Mouse (Mus musculus) embryonic stem cell, embryonic (primary cell): Measurements from ENCODE around the gene Gm12886.

ENCODE experiments used
- CTCF ChIA-PET, 4 experiments: fragments of 300-600 bp in 2 of 4; fragments of 350-600 bp in 2 of 4; sonication (Branson Sonifier 250); formaldehyde crosslinking; loops; one replicate each; lab custom pipeline; 2022; ENCODE audit warnings: inconsistent platforms in 2 of 4; lab: Charles Lee
- POLR2A ChIA-PET, 4 experiments: fragments of 300-600 bp in 2 of 4; fragments of 350-600 bp in 2 of 4; sonication (Branson Sonifier 250); formaldehyde crosslinking; loops; one replicate each; lab custom pipeline; 2022; ENCODE audit warnings: antibody characterized with exemption in 4 of 4, inconsistent platforms in 1 of 4; lab: Charles Lee

The Gm12886 gene

GRCm38 (mm10) chr4:121422999-121423398, at the start of gene Gm12886:
Gene Gm12886 (minus strand): TSS chr4:121423099.
- CTCF ChIA-PET = no interaction called here

More at GRCm38 (mm10) chr4:121422999-121423398, at the start of gene Gm12886:
- POLR2A ChIA-PET = no interaction called here
